Mouse (Mus musculus): ENCODE measurements around the gene Clps. TPM values are rescaled to one million over a fixed set of nuclear protein-coding genes. Genes with fewer than 3 reads are reported as not detected.
A peak's percentile ranks its signal among the peaks of the same experiment; 100 is the strongest.

Clps gene
- total and polyA plus RNA-seq, 2 experiments from 2014 or later, result not detected

- H3K27ac ChIP-seq, result no peak overlapping the region
- 0 out of 2 replicates have a peak overlapping the region, but pooled peaks have one; percentile 5 for H3K4me2 ChIP-seq (ENCODE audit: low read depth, low read length)
- no peaks in the 10 kb centered on the region for H3K9me3 ChIP-seq (ENCODE audit: low read length)
- no peaks in the 10 kb centered on the region for H3K27me3 ChIP-seq (ENCODE audit: insufficient read depth, low read length)
- ATAC-seq, result no peak
- no peak for DNase-seq (ENCODE audit: low spot score)
- no peak overlapping the region for H3K4me3 ChIP-seq (ENCODE audit: low read length)
- WGBS, result 18% methylated on average over 18 of the region's 18 CpGs
- H3K4me1 ChIP-seq (ENCODE audit: insufficient read depth, low read length), result no peaks in the 10 kb centered on the region
- no peak overlapping the region for H3K9ac ChIP-seq (replicated peaks; ENCODE audit: low read length)
- TF ChIP-seq CTCF (IDR thresholded peaks at IDR 0.05; ENCODE audit: low read depth), result no peak
- no peaks in the 10 kb centered on the region for H3K36me3 ChIP-seq (ENCODE audit: insufficient read depth, low read length)
Observed at GRCm38 (mm10) chr17:28531946-28532345, 28.6 kb downstream of the Clps start.

GRCm38 (mm10) chr17:28530506-28530905, 30.1 kb downstream of the Clps start, which contains the start of gene Armc12:
TSS of gene Armc12 (plus strand) at chr17:28530806.
- Histone ChIP-seq H3K9me3 (ENCODE audit: low read length) (no peaks in the 10 kb centered on the region), H3K36me3 (ENCODE audit: insufficient read depth, low read length) (no peaks in the 10 kb centered on the region), H3K4me3 (ENCODE audit: low read length) (no peak within 1 kb of the TSS), H3K4me2 (ENCODE audit: low read depth, low read length) (0 out of 2 replicates have a peak within 1 kb of the TSS, but pooled peaks have one; percentile 5), H3K27me3 (ENCODE audit: insufficient read depth, low read length) (no peaks in the 10 kb centered on the region), H3K4me1 (ENCODE audit: insufficient read depth, low read length) (no peaks in the 10 kb centered on the region), H3K9ac (replicated peaks; ENCODE audit: low read length) (no peak within 1 kb of the TSS), H3K27ac (no peak within 1 kb of the TSS)
- WGBS, result 90% methylated on average over 6 of the region's 6 CpGs
- DNase-seq (ENCODE audit: low spot score) (no peak), ATAC-seq (no peak)
- no peak for TF ChIP-seq CTCF (IDR thresholded peaks at IDR 0.05; ENCODE audit: low read depth)

DNA sequence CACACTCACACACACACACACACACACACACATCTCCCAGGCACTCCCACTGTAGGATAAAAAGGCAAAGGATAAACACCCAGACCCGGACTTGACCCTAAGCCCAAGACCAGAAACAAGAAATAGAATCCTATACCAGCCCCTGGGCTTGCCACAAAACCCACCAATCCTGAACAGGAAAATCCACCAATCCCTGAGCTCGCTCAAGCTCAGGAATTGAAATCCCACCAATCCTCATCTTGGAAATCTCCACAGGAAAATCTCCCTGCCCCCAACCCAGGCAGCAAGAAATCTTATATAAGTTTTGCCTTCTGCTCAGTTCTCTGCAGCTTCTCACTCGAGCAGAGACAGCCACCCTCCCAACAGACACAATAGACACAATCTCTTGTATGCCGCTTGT, 31.4 kb downstream of the Clps start:
- 72% methylated on average over 4 of the region's 4 CpGs for WGBS
- no peaks in the 10 kb centered on the region for H3K36me3 ChIP-seq (ENCODE audit: insufficient read depth, low read length)
- DNase-seq (ENCODE audit: low spot score) (no peak), ATAC-seq (no peak)
- H3K4me1 ChIP-seq (ENCODE audit: insufficient read depth, low read length), result peaks cover 2% of the 10 kb centered on the region; the same call in 1 of the 2 replicates
- no peaks in the 10 kb centered on the region for H3K27me3 ChIP-seq (ENCODE audit: insufficient read depth, low read length)
- no peak overlapping the region for H3K4me3 ChIP-seq (ENCODE audit: low read length)
- H3K4me2 ChIP-seq (ENCODE audit: low read depth, low read length), result no peak overlapping the region
- no peak overlapping the region for H3K27ac ChIP-seq
- no peaks in the 10 kb centered on the region for H3K9me3 ChIP-seq (ENCODE audit: low read length)
- TF ChIP-seq CTCF (IDR thresholded peaks at IDR 0.05; ENCODE audit: low read depth), result no peak
- H3K9ac ChIP-seq (replicated peaks; ENCODE audit: low read length), result no peak overlapping the region

DNA sequence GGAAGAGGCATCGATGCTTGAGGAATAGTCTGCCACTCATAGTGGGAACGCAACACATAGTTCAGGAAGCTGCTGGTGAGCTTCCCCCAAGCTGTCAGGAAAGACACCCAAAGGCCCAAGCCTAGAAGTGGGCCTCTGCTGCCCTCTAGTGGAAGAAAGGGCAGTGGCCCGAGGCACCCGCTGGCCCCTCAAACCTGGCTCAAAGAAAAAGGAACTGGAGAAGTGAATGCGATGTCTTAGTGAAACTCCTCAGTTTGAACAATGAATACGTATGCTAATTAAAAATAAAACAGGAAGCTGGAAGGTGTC, 32.6 kb downstream of the Clps start:
- DNase-seq (ENCODE audit: low spot score), result peak; percentile 92
- ATAC-seq, result peak; percentile 61; the same call in 1 of the 2 replicates
- H3K9ac ChIP-seq (replicated peaks; ENCODE audit: low read length), result no peak overlapping the region
- WGBS, result 3% methylated on average over 6 of the region's 6 CpGs
- peaks cover 6% of the 10 kb centered on the region; the same call in 1 of the 2 replicates for H3K4me1 ChIP-seq (ENCODE audit: insufficient read depth, low read length)
- peak; percentile 99 for TF ChIP-seq CTCF (IDR thresholded peaks at IDR 0.05; ENCODE audit: low read depth)
- no peak overlapping the region for H3K4me3 ChIP-seq (ENCODE audit: low read length)
- H3K36me3 ChIP-seq (ENCODE audit: insufficient read depth, low read length), result no peaks in the 10 kb centered on the region
- 0 out of 2 replicates have a peak overlapping the region, but pooled peaks have one; percentile 16 for H3K4me2 ChIP-seq (ENCODE audit: low read depth, low read length)
- H3K27me3 ChIP-seq (ENCODE audit: insufficient read depth, low read length), result no peaks in the 10 kb centered on the region
- H3K27ac ChIP-seq, result no peak overlapping the region
- H3K9me3 ChIP-seq (ENCODE audit: low read length), result no peaks in the 10 kb centered on the region

GRCm38 (mm10) chr17:28527184-28528042, 33.2 kb downstream of the Clps start:
- Histone ChIP-seq H3K27ac (no peak overlapping the region), H3K36me3 (ENCODE audit: insufficient read depth, low read length) (no peaks in the 10 kb centered on the region), H3K4me3 (ENCODE audit: low read length) (no peak overlapping the region), H3K4me2 (ENCODE audit: low read depth, low read length) (0 out of 2 replicates have a peak overlapping the region, but pooled peaks have one; percentile 16), H3K9ac (replicated peaks; ENCODE audit: low read length) (no peak overlapping the region), H3K4me1 (ENCODE audit: insufficient read depth, low read length) (peaks cover 6% of the 10 kb centered on the region; the same call in 1 of the 2 replicates), H3K27me3 (ENCODE audit: insufficient read depth, low read length) (no peaks in the 10 kb centered on the region), H3K9me3 (ENCODE audit: low read length) (no peaks in the 10 kb centered on the region)
- peak; percentile 4 for DNase-seq (ENCODE audit: low spot score)
- WGBS, result 44% methylated on average over 12 of the region's 12 CpGs
- TF ChIP-seq CTCF (IDR thresholded peaks at IDR 0.05; ENCODE audit: low read depth), result no peak
- peak; percentile 22 for ATAC-seq

- no peak for ATAC-seq
Observed at GRCm38 (mm10) chr17:28524831-28525430, 35.6 kb downstream of the Clps start.

More at GRCm38 (mm10) chr17:28524831-28525430, 35.6 kb downstream of the Clps start:
- Histone ChIP-seq H3K36me3 (ENCODE audit: insufficient read depth, low read length) (no peaks in the 10 kb centered on the region), H3K9me3 (ENCODE audit: low read length) (no peaks in the 10 kb centered on the region), H3K4me2 (ENCODE audit: low read depth, low read length) (no peak overlapping the region), H3K27ac (no peak overlapping the region), H3K4me3 (ENCODE audit: low read length) (no peak overlapping the region), H3K9ac (replicated peaks; ENCODE audit: low read length) (no peak overlapping the region), H3K27me3 (ENCODE audit: insufficient read depth, low read length) (no peaks in the 10 kb centered on the region), H3K4me1 (ENCODE audit: insufficient read depth, low read length) (peaks cover 6% of the 10 kb centered on the region; the same call in 1 of the 2 replicates)
- peak; percentile 33 for TF ChIP-seq CTCF (IDR thresholded peaks at IDR 0.05; ENCODE audit: low read depth)
- no peak for DNase-seq (ENCODE audit: low spot score)
- WGBS, result 71% methylated on average over 4 of the region's 4 CpGs
